Mouse (Mus musculus) right cerebral cortex, adult 2 months (tissue): ENCODE measurements around the gene Acat2.
A peak's percentile ranks its signal among the peaks of the same experiment; 100 is the strongest.
"Not testable (repeated sequence)": the region's sequence is repeated elsewhere in the genome, so short reads cannot be mapped to it uniquely, and the experiment has no call there.

Experiments
- DNase-seq, 2 experiments: peaks; one replicate each; pipeline ENCODE4 v3.0.0; 2021 to 2022; ENCODE audit warnings: low spot score in 2 of 2

Gene Acat2

GRCm38 (mm10) chr17:12959377-12959776, 1.2 kb downstream of the Acat2 start:
- DNase-seq: not testable (repeated sequence)

DNA sequence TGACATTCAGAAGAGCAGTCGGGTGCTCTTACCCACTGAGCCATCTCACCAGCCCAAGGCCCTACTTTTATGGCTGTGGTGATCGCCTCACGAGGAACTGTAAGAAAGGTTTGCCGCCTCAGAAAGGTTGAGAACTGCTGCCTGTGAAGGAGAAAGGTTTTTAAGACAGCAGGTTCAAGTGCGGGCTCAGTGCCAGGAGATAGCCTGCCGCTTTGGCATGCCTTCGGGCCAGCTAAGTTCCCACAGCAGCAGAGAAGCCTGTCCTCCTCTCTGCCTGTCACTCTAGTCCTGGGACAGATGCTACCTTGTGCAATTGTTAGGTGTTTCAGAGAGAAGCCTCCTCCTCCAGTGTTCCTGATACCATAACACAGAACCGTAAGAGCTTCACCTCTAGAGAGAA, 3.9 kb downstream of the Acat2 start:
- DNase-seq: no peak

GRCm38 (mm10) chr17:12949669-12950068, 10.9 kb downstream of the Acat2 start:
- no peak for DNase-seq

- DNase-seq: no peak
Observed at GRCm38 (mm10) chr17:12942459-12943162, 17.9 kb downstream of the Acat2 start.

DNA sequence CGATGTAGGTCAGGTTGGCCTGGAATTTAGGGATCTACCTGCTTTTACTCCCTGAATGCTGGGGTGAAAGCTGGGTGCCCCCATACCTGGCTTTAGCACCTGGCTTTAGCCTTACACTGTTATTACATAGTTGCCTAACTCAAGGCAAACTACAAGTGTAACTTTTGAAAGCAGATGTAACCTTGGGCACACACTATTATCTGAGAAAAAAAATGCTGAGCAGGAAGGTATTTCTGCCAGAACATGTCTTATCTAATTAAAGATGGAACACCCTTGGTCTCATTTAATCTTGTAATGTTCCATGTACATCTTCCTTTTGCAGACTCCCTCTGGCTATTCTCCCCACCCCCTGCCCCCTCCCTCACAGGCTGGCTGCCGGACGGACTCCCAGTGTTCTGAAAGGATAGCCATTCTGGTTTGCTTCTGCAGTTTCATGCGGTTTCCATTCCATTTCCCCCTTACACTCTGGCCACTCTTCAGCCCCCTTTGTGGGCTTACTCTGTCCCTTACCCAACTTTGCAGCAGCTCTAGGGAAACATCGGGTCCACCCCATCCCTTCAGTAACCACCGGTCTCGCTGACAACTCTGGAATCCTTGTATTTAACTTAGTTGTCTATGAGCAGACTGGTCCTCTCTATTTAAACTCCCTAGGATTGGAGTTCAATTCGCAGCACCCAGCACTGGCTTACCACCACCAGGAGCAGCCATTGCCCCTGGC, 18.8 kb downstream of the Acat2 start:
- DNase-seq: no peak

- no peak for DNase-seq
Observed at GRCm38 (mm10) chr17:12940151-12940805, 20.3 kb downstream of the Acat2 start, which contains the start of gene Acat3. Acat3 (minus strand) TSS chr17:12940600.

DNA sequence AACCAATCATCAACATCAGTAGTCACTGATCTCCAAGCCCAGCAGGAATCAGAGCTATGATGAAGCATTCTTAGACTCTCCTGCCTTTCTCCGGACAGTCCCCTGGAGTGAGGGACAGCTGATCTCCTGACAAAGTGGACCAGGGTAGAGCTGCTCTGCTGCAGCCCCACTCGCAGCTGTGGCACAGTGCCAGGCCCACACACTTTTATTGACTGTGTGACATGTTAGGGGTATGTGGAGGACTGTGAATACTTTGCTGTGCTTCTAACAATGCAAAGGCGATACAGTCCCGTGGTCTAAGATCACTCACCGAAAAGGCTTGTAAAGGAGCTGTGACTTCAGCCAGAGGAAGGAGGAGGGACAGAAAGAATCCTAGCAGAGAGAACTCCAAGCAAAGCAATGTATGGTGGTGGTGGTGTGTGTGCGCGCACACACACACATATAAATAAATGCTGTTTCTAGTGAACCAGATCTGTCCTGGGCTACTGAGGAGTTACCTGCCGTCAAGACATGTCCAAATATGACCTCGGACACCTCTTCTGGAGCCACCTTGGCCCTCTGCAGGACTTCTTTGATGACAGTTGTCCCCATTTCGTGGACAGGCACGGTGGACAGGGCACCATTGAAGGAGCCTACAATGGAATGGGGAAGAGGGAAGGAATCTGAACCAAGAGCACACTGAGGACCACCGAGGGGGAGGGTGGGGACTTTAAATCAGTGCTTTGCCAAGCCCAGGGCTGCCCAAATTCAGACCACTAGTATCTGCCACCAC, 21.0 kb downstream of the Acat2 start:
- not testable (repeated sequence) for DNase-seq

DNA sequence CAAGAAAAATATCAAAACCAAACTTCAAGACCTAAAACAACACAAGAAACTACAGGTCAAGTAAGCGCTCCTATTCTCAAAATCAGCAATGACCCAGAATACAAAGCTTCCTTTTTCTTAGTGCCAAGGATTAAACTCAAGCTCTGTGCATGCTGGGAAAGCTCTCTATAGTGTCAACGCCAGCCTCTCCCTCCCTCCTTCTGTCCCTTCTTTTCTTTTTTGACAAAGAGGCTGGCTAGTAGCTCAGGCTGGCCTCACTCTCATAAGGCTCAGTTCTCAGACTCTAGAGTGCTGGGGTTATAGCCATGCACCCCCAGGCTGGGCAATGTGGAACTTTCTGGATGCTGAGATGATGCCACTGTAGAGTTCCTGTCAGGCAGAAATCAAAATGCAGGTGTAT, 22.5 kb downstream of the Acat2 start:
- DNase-seq: no peak

DNA sequence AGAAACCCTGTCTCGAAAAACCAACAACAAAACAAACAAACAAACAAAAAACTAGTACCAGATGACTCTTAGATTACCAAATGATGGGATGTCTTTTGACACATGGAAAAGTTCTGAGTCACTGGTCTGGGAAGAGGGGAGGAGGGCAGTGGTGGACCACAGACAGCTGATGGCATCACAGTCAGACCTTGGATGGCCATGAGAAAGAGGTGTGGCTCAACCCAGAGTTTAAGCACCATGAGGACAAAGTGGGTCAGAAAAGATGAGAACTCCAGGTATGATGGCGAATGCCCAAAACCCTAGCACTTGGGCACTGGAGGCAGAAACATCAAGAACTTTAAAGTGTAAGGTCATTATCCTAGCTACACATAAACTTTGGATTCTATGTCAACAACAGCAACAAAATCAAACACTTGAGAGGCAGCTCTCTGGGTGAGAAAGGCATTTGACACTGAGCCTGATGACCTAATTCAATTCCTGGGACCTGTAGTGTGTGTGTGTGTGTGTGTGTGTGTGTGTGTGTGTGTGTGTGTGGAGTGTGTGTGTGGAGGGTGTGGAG, 23.1 kb downstream of the Acat2 start:
- DNase-seq: no peak

- DNase-seq: no peak
Observed at GRCm38 (mm10) chr17:12935719-12936118, 24.8 kb downstream of the Acat2 start.

DNA sequence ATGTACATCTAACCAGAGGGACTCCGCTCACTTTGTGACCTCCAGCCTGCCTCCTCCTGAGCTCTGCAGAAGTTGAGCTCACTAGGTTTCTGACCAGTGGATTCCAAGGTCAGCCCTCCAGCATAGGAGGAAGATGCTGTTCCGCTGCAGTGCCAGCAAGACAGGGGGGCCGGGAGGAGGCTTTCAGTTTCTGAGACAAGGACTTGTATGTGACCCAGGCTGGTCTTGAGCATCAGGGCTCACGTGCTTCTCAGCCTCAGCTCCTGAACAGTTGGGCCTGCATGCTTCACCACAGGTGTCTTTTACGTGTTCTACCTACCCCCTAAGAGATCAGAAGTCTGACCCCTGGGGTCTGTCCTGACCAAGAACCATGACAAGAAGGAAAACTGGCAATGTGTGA, 29.0 kb downstream of the Acat2 start:
- DNase-seq: not testable (repeated sequence)

DNA sequence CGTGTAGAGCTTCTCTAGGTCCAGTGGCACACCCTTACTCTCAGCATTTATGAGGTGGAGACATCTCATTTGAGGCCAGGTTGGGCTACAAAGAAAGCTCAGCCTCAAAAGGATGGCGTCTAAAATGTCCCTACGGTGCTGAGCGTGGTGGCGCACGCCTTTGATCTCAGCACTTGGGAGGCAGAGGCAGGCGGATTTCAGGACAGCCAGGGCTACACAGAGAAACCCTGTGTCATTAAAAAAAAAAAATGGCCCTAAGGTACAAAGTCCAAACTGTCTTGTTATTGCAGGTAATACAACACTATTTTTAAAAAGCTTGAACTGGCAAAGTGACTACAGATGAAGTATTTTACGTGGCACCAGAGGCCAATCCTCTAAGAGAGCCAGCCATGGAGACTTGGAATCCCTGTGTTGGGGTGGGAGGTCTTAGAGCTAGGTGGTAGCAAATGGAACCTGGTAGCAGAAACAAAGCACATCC, 34.8 kb downstream of the Acat2 start:
- DNase-seq: no peak

DNA sequence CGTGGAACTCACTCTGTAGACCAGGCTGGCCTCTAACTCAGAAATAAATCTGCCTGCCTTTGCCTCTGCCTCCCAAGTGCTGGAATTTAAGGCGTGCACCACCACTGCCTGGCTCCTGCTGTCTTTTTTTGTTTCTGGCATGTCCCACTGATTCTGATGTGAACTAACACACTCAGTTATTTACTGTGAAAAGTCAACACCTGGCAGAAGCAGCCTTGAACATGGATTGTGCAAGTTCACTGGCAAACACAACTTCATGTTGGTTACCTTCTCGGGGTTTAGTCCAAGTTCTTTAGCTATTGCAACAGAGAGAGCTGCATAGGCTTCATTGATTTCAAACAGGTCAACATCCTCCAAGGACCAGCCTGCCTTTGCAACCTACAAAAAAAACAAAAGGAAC, 35.5 kb downstream of the Acat2 start:
- no peak for DNase-seq

DNA sequence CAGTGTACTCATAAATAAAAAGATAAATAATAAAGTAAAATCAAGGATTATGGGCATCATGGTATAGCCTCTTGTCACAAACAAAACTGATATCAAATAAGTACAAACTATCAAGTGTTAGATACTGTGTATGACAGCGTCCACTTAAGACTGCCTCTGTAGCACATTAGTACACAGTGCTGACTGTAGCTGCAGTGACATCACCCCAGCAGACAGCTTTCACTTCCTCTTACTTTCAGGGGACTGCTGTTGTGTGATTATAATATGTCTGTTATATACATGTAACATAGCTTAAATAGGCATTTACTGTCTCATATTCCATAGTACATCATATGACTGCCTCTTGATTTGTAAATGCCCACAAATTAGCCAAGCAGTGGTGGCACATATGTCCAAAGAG, 39.5 kb downstream of the Acat2 start:
- no peak for DNase-seq

DNA sequence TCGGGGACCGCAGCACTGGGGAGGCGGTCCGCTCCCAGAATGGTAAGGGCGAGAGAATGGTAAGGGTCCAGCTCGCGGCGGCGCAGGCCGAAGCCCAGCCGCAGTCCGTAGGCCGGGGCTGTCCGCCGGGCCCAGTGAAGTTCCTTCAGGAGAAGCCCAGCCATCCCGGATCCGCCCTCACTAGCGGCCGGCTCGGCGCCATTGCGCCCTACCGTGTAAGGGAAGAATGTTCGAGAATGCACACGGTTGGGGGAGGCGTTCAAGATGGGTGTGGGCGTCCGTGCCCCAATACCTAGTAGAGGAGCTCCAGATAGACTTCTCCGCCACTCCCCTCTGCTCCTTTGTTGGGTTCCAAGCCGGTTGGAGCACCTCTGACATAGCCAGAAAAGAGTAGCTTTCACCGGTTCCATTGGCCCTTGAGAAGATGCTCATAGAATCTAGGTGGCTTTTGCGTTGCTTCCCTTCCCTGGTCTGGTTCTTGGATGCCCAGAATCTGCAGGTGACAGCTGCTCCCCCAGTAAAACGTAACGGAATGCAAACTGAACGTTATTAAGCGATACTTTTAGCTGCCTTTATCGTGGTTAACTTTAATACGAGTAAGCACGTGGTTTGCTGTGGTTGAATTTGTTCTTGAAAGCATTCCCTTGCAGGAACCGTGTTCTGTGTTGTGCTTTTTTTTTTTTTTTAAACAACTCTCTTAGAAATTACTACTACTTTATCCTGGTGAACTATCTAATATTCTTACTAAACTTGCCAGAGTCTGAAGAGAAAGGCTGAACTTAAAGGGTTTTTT, 43.8 kb downstream of the Acat2 start:
- peak in 1 of 2 experiments; percentile 60 for DNase-seq

DNA sequence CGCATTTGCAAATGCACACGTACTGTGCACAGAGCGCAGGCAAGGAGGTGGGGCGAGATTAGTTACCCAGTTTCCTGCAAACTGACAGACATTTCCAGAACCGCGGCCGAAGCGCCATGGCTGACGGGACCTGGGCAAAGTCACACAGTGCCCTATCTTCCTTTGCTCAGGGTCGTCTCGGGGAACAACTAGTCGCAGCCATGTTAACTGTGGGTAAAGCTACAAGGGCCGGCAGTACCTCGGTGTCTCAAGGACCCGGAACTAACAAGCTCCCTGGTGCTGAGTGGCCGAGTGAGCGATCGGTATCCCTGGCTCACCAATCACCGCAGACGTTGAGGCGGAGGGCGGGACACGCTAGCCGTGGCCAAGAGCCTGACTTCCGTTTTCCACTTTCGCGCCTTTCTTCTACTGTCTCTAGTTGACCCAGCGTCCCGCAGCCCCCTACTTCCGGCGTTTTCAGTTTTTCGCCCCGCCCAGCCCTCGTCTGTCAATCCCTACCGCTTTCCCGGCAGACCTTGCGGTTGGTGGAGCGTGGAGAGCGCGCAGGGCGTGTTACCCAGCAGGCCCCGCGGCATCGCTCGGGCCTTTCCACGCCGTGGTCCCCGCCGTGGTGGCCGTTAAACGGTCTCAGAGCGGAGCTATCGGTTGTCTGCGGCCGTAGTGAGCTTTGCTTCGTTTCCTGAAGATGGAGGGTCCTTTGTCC, 44.5 kb downstream of the Acat2 start, which contains the start of gene Mrpl18:
Mrpl18 (minus strand) TSS at position 465 of the 703 bp plus-strand sequence.
- peak; percentile 99 for DNase-seq

GRCm38 (mm10) chr17:12915488-12915880, 45.1 kb downstream of the Acat2 start, which contains the start of gene Tcp1:
Tcp1 (plus strand) TSS chr17:12915701.
- DNase-seq: peak in 1 of 2 experiments; percentile 10

DNA sequence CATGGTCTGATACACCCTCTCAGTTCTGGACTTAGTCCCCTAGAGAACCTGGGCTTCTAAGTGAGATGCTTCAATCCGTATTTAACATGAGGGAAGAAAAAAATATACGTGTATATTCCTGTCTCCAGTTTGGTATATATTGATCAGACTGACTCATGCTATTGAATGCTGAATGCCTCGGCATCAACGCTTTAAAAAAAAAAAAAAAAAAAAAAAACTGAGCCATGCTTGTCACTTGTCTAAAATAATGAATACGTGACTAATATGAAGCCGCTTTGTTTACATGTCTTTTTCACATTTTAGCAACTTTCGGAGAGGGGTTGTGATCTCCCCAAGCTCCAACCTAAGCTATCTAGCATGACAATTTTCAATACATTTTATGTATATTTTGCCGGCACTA, 50.2 kb downstream of the Acat2 start:
- DNase-seq: no peak

DNA sequence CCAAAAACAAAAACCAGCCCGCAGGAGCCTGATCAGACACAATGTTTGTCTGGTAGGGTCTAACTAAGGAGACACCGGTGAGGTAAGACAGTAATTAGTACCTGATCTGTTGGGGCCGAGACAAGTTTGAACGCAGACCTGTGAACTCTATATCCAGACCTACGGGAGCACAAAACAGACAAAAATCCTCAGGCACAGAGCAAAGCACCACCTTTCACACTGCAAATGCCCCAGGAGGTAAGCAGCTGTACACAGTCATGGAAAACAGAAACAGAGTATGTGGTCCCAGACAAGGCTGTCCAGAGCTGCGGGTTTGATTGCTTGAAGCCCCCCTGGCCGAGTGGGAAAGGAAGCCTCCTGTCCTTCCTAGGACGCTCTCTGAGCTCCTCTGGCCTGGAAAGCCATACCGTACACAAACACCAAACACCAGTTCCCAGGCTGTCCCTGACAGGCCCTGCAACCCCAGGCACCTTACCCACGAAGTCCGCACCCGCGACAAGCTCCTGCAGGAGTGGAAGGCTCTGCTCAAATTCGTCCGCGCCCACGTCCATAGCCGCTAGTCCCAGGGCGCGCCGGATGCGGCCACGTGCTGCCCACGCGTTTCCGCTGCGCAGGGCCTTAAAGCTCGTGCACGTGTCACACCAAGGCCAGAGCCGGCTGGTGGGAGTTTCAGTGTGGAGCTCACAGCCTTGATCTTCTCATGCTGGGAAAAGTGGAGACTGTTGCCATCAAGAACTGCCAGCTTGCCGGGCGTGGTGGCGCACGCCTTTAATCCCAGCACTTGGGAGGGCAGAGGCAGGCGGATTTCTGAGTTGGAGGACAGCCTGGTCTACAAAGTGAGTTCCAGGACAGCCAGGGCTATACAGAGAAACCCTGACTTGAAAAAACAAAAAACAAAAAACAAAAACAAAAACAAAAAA, 50.9 kb downstream of the Acat2 start, which contains the start of gene Pnldc1:
Pnldc1 (minus strand) TSS at position 870 of the 920 bp plus-strand sequence.
- no peak for DNase-seq
